Mouse (Mus musculus) liver, embryonic 16.5 days (tissue): ENCODE measurements at regions not wholly inside any gene's neighbourhood (a gene's known extent, or its start where the extent isn't known, plus 50 kb on each side); places are given as distances from the start of the nearest gene placed in this dataset.
"Not testable (repeated sequence)": the region's sequence is repeated elsewhere in the genome, so short reads cannot be mapped to it uniquely, and the experiment has no call there.

ENCODE experiments used
- ATAC-seq: fragments of 200-750 bp; cut with Nextera tagmentation; 2 replicates; pipeline ENCODE4 v1.8.0; 2017; ENCODE audit warnings: low read depth, mild to moderate bottlenecking, moderate number of reproducible peaks, moderate library complexity
- H3K27ac ChIP-seq: fragments of 300-500 bp; sonication (generic); 2 replicates; pipeline ENCODE4 v1.5.1; 2014; ENCODE audit warnings: mild to moderate bottlenecking, low read length
- H3K27me3 ChIP-seq: fragments of 300-500 bp; sonication (generic); 2 replicates; pipeline ENCODE4 v1.6.1; 2014; ENCODE audit warnings: low read depth, low read length, mixed read lengths; ENCODE audit not compliant: control insufficient read depth, insufficient read depth
- H3K36me3 ChIP-seq: fragments of 300-500 bp; sonication (generic); 2 replicates; pipeline ENCODE4 v1.6.1; 2014; ENCODE audit warnings: mild to moderate bottlenecking; ENCODE audit not compliant: control insufficient read depth, insufficient read depth
- H3K4me1 ChIP-seq: fragments of 300-500 bp; sonication (generic); 2 replicates; pipeline ENCODE4 v1.6.1; 2014; ENCODE audit warnings: low read depth, low read length, mixed read lengths; ENCODE audit not compliant: control insufficient read depth
- H3K4me2 ChIP-seq: fragments of 300-500 bp; sonication (generic); 2 replicates; pipeline ENCODE4 v1.6.1; 2014; ENCODE audit warnings: low read depth, low read length, mixed read lengths
- H3K4me3 ChIP-seq: fragments of 300-500 bp; sonication (generic); 2 replicates; pipeline ENCODE4 v1.5.1; 2014; ENCODE audit warnings: low read depth, mild to moderate bottlenecking, low read length
- H3K9ac ChIP-seq: fragments of 300-500 bp; sonication (generic); 2 replicates; pipeline ENCODE4 v1.6.1; 2014; ENCODE audit warnings: low read depth, low read length
- H3K9me3 ChIP-seq: fragments of 300-500 bp; sonication (generic); replicated peaks from 2 replicates; pipeline ENCODE4 v1.6.1; 2016; ENCODE audit warnings: low read length; ENCODE audit not compliant: control insufficient read depth
- WGBS: fragments of 180-500 bp; shearing (Covaris S2); extraction: QIAGEN DNeasy Blood & Tissue Kit; methylation state at CpG from one replicate; pipeline ENCODE4 v1.1.7; 2014; ENCODE audit not compliant: insufficient replicate concordance; 5-methylcytosine and 5-hydroxymethylcytosine counted together

- ATAC-seq = no peak
- no peaks in the 10 kb centered on the region for H3K9me3 ChIP-seq
- no peaks in the 10 kb centered on the region for H3K36me3 ChIP-seq
- H3K4me3 ChIP-seq = no peak overlapping the region
- WGBS = 66% methylated on average over 1 of the region's 1 CpGs
- H3K27ac ChIP-seq = no peak overlapping the region
- no peak overlapping the region for H3K9ac ChIP-seq
- H3K27me3 ChIP-seq = no peaks in the 10 kb centered on the region
- no peak overlapping the region for H3K4me2 ChIP-seq
- H3K4me1 ChIP-seq = no peaks in the 10 kb centered on the region
Measured at GRCm38 (mm10) chr1:7388627-7389026, 2580.9 kb downstream of the Gm37988 start.

GRCm38 (mm10) chr1:7393508-7393907, 2585.8 kb downstream of the Gm37988 start:
- Histone ChIP-seq H3K27ac (no peak overlapping the region), H3K4me1 (peaks cover 3% of the 10 kb centered on the region; the same call in 1 of the 2 replicates), H3K4me3 (no peak overlapping the region), H3K9me3 (no peaks in the 10 kb centered on the region), H3K36me3 (no peaks in the 10 kb centered on the region), H3K27me3 (no peaks in the 10 kb centered on the region), H3K9ac (no peak overlapping the region), H3K4me2 (no peak overlapping the region)
- no peak for ATAC-seq

GRCm38 (mm10) chr1:7394161-7394560, 2586.5 kb downstream of the Gm37988 start:
- Histone ChIP-seq H3K27me3 (no peaks in the 10 kb centered on the region), H3K36me3 (no peaks in the 10 kb centered on the region), H3K9ac (no peak overlapping the region), H3K4me3 (no peak overlapping the region), H3K4me1 (peaks cover 3% of the 10 kb centered on the region; the same call in 1 of the 2 replicates), H3K27ac (no peak overlapping the region), H3K4me2 (no peak overlapping the region), H3K9me3 (no peaks in the 10 kb centered on the region)
- WGBS = 90% methylated on average over 6 of the region's 6 CpGs
- no peak for ATAC-seq

GRCm38 (mm10) chr1:7395527-7395926, 2587.8 kb downstream of the Gm37988 start:
- H3K27me3 ChIP-seq = no peaks in the 10 kb centered on the region
- no peak for ATAC-seq
- 70% methylated on average over 8 of the region's 8 CpGs for WGBS
- no peak overlapping the region for H3K4me2 ChIP-seq
- H3K4me1 ChIP-seq = peaks cover 3% of the 10 kb centered on the region; the same call in 1 of the 2 replicates
- H3K27ac ChIP-seq = no peak overlapping the region
- no peaks in the 10 kb centered on the region for H3K9me3 ChIP-seq
- no peaks in the 10 kb centered on the region for H3K36me3 ChIP-seq
- no peak overlapping the region for H3K4me3 ChIP-seq
- no peak overlapping the region for H3K9ac ChIP-seq

- Histone ChIP-seq H3K27me3 (no peaks in the 10 kb centered on the region), H3K36me3 (no peaks in the 10 kb centered on the region), H3K27ac (peak overlapping the region; percentile 54; the same call in 1 of the 2 replicates), H3K9me3 (no peaks in the 10 kb centered on the region), H3K4me1 (peaks cover 3% of the 10 kb centered on the region; the same call in 1 of the 2 replicates), H3K4me2 (peak overlapping the region; percentile 91), H3K4me3 (peak overlapping the region; percentile 82), H3K9ac (peak overlapping the region; percentile 63)
- 4% methylated on average over 26 of the region's 26 CpGs for WGBS
- peak; percentile 84 for ATAC-seq
Measured at GRCm38 (mm10) chr1:7396867-7397806, 2589.4 kb downstream of the Gm37988 start.

- H3K9ac ChIP-seq = peak overlapping the region; percentile 69
- H3K4me1 ChIP-seq = peaks cover 3% of the 10 kb centered on the region; the same call in 1 of the 2 replicates
- no peaks in the 10 kb centered on the region for H3K27me3 ChIP-seq
- WGBS = under 1% methylated on average over 44 of the region's 46 CpGs
- peak overlapping the region; percentile 82 for H3K4me3 ChIP-seq
- peak overlapping the region; percentile 63 for H3K27ac ChIP-seq
- H3K9me3 ChIP-seq = no peaks in the 10 kb centered on the region
- H3K36me3 ChIP-seq = no peaks in the 10 kb centered on the region
- ATAC-seq = peak; percentile 95
- H3K4me2 ChIP-seq = peak overlapping the region; percentile 91
Measured at GRCm38 (mm10) chr1:7397807-7398446, 2590.2 kb downstream of the Gm37988 start.

- no peak for ATAC-seq
- Histone ChIP-seq H3K9me3 (no peaks in the 10 kb centered on the region), H3K9ac (peak overlapping the region; percentile 69), H3K27ac (no peak overlapping the region), H3K27me3 (no peaks in the 10 kb centered on the region), H3K4me2 (peak overlapping the region; percentile 91), H3K4me1 (peaks cover 3% of the 10 kb centered on the region; the same call in 1 of the 2 replicates), H3K36me3 (no peaks in the 10 kb centered on the region), H3K4me3 (peak overlapping the region; percentile 82)
- WGBS = 54% methylated on average over 14 of the region's 14 CpGs
Measured at GRCm38 (mm10) chr1:7398678-7399218, 2591.1 kb downstream of the Gm37988 start.

GRCm38 (mm10) chr1:7405651-7406050, 2598.0 kb downstream of the Gm37988 start:
- not testable (repeated sequence) for H3K27ac ChIP-seq, H3K36me3 ChIP-seq, H3K4me3 ChIP-seq, H3K4me2 ChIP-seq, H3K9ac ChIP-seq, H3K9me3 ChIP-seq, ATAC-seq, H3K4me1 ChIP-seq, H3K27me3 ChIP-seq
- 26% methylated on average over 5 of the region's 5 CpGs for WGBS

GRCm38 (mm10) chr1:7414444-7414843, 2606.8 kb downstream of the Gm37988 start:
- no peak for ATAC-seq
- Histone ChIP-seq H3K9me3 (no peaks in the 10 kb centered on the region), H3K4me1 (no peaks in the 10 kb centered on the region), H3K9ac (no peak overlapping the region), H3K27me3 (no peaks in the 10 kb centered on the region), H3K4me3 (no peak overlapping the region), H3K4me2 (no peak overlapping the region), H3K27ac (no peak overlapping the region), H3K36me3 (no peaks in the 10 kb centered on the region)
- WGBS = 50% methylated on average over 1 of the region's 1 CpGs
